Mouse (Mus musculus): ENCODE measurements around the gene Gm9857. TPM values are rescaled to one million over a fixed set of nuclear protein-coding genes. Genes with fewer than 3 reads are reported as not detected.
A peak's percentile ranks its signal among the peaks of the same experiment; 100 is the strongest.

Gm9857 gene
- total RNA-seq, 2 experiments from 2014 or later, result not detected

GRCm38 (mm10) chr3:108933557-108933956 lies 6.7 kb downstream of the Gm9857 start:
- DNase-seq (ENCODE audit: low spot score in 2 of 2), result no peak
- intact Hi-C loops (cut with DNase I), result no loop called here

DNA sequence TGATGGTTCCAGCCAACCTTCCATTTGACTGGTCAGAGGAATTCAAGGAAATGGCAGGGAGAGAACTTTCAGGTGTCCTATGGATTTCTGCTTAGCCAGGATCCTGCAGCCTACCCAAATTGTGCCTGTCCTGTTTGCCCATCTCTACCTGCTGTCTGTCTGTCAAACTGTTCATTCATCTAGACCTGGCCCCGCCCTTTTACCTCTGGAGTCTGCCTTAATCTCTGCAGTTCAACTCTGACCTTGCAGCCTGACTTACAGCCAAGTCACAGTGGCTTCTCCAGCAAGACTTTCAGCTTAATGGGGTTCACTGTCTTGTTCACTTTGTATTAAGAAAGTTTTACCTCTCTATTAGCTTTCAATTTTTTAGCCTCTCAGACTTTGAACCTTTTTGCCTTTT lies 13.9 kb downstream of the Gm9857 start:
- intact Hi-C loops (cut with DNase I), result no loop called here
- no peak for DNase-seq (ENCODE audit: low spot score in 2 of 2)

DNA sequence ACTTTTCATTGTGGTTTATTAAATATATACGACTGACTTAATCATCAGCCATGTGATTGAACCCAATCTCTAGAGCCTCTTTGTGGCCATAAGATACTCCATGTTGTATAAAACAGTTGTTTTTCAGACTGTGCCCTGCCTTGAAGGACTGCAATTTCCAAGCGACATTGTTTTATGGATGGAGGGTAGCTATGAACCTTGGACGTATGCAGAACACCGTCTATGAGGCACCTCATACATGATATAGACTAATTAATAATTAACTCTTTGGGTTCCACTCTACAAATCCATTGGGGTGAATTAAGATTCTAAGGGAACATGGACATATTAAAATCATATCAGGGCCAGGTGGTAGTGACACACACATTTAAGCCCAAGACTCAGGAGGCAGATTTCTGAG lies 14.6 kb downstream of the Gm9857 start:
- DNase-seq (ENCODE audit: low spot score in 2 of 2), result no peak
- intact Hi-C loops (cut with DNase I), result no loop called here

GRCm38 (mm10) chr3:108921822-108922221 lies 18.4 kb downstream of the Gm9857 start:
- DNase-seq (ENCODE audit: low spot score in 2 of 2), result no peak
- intact Hi-C loops (cut with DNase I), result no loop called here

DNA sequence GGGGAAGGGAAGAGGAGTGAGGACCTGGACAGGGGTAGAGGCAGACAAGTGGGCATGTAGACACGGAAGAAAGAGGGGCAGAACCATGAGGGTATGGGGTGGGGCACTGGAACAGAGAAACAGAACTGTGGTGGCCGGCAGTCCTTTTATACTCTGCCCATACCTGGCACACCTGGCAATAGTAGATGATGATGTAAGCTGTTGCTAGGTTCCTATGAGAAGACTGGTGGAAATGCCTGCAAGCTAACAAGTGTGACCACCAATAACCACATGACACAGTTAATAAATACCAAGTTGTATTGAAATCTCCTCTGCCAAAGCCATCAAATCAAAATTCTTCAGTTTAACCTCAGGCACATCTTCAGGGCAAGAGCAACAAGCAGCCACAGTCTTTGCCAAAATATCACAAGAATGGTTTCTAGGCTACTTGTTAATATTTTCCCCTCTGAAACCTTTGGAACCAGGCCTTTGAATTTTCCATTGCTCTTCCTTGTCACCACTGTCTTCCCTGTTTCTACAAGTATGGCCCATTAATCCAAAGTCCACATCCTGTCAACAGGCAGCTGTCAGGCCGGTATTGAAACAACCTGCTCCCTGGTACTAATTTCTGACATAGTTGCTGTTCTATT lies 19.7 kb downstream of the Gm9857 start:
- no peak for DNase-seq (ENCODE audit: low spot score in 2 of 2)
- intact Hi-C loops (cut with DNase I), result no loop called here

GRCm38 (mm10) chr3:108918852-108919251 lies 21.4 kb downstream of the Gm9857 start:
- intact Hi-C loops (cut with DNase I), result loop anchor here (10.0 kb wide), 1 partner anchor 214 kb away; no protein-coding TSS in a partner anchor
- no peak for DNase-seq (ENCODE audit: low spot score in 2 of 2)

DNA sequence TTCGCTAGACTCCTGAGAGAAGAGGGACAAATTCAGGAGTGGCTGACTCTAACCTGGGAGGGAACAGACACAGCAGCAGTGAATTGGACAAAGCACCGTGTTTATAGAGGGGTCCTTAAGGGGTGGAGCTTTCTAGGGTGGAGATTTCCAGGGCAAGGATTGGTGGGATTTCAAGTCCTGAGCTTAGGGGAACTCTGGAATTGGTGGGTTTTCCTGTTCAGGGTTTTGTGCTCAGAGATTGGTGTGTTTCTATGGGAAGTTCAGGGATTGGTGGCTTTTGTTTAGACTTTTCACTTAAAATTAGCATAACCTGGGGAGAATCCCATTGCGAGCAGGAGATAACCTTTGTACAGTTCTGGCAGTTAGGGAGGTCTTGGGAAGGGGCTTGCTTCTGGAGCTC lies 22.3 kb downstream of the Gm9857 start:
- no peak for DNase-seq (ENCODE audit: low spot score in 2 of 2)
- intact Hi-C loops (cut with DNase I), result loop anchor here (10.0 kb wide), 1 partner anchor 213 kb away; no protein-coding TSS in a partner anchor

DNA sequence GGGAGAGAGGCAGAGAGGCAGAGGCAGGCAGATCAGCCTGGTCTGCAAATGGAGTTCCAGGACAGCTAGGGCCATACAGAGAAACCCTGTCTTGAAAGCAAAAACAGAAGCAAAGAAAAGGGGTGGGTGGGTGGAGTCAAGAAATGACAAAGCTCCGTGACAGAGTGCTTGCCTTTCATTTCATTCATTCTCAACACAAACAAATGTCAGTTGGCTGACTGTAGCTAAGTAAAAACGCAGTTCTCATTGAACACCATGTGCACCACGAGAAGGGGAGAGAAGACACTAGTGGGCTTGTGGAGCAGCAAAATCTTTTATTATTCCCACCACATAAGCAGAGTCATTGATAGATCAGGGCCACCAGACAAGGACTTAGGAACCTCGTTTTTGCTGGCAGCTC lies 23.4 kb downstream of the Gm9857 start:
- intact Hi-C loops (cut with DNase I), result loop anchor here (10.0 kb wide), 1 partner anchor 212 kb away; no protein-coding TSS in a partner anchor

GRCm38 (mm10) chr3:108915999-108916398 lies 24.2 kb downstream of the Gm9857 start:
- DNase-seq (ENCODE audit: low spot score in 2 of 2), result no peak
- intact Hi-C loops (cut with DNase I), result loop anchor here (10.0 kb wide), 1 partner anchor 211 kb away; no protein-coding TSS in a partner anchor

More for the DNA sequence above, 23.4 kb downstream of the Gm9857 start:
- no peak for DNase-seq (ENCODE audit: low spot score in 2 of 2)

DNA sequence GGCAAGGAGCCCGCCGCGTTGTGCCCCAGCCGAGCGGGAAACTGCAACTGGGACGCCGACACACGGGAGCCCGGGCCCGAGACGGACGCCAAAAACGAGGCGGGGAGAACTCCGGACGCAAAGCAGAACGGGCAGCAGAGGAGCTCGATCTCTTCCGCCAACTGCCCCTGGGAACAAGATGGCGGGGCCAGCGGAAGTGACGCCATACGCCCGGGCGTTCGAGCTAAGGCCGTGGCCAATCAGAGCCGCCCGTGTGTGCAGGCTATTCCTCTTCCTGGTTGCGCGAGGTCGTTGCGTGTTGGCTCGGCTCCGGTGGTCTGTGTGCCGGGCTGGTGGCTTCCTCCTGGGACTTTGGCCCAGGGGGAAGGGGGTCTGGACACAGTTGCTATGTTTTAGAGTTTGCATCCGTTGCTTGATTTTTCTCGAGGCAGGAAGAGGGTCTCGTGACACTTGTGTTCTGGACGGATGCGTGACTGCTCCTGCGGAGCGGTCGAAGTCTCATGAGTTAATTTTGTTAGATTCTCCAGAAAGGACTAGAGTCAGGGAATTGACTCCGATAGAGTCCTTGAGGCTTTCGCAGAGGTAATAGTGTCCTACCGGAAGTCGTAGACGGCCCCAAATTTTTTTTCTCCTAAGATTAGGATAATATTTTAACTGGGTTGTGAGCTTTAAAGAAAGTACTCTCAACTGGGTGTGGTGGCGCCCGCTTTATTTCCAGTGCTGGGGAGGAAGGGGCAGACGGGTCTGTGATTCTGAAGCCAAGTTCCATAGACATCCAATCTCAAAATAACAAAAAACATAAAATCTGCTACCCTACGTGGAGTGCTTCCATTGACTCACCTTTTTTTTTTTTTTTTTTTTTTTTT lies 28.5 kb downstream of the Gm9857 start, which contains the start of gene Prpf38b:
TSS of gene Prpf38b (minus strand) at position 180 of the 866 bp plus-strand sequence.
- intact Hi-C loops (cut with DNase I), result loop anchor here (1.0 to 10.0 kb wide), 4 partner anchors 54 to 207 kb away; partner anchors contain the start of gene Stxbp3
- peak; percentile 95 to 96 for DNase-seq (ENCODE audit: low spot score in 2 of 2)

DNA sequence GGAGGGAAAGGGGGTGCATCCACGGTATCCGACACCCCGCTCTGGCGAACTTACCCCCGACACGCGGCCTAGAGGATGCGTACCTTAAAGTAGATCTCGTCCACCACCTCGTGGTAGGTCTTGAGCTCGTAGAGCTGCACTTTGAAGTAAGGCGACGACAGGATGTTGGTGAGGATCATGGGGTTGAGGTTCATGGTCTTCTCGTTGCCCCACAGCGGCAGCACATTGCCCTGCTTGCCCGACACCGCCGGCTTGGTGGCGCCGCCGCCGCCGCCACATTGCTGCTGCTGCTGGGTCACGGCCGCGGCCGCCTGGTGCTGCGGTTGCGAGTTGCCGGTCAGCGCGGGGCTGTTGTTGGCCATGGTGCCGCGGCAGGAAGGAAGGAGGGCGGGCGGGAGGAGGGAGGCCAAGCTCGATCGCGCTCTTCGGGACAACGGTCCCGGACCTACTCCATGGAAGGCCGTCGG lies 29.1 kb downstream of the Gm9857 start:
- intact Hi-C loops (cut with DNase I), result loop anchor here (1.0 to 10.0 kb wide), 4 partner anchors 54 to 206 kb away; partner anchors contain the start of gene Stxbp3
- peak; percentile 48 to 59 for DNase-seq (ENCODE audit: low spot score in 2 of 2)

DNA sequence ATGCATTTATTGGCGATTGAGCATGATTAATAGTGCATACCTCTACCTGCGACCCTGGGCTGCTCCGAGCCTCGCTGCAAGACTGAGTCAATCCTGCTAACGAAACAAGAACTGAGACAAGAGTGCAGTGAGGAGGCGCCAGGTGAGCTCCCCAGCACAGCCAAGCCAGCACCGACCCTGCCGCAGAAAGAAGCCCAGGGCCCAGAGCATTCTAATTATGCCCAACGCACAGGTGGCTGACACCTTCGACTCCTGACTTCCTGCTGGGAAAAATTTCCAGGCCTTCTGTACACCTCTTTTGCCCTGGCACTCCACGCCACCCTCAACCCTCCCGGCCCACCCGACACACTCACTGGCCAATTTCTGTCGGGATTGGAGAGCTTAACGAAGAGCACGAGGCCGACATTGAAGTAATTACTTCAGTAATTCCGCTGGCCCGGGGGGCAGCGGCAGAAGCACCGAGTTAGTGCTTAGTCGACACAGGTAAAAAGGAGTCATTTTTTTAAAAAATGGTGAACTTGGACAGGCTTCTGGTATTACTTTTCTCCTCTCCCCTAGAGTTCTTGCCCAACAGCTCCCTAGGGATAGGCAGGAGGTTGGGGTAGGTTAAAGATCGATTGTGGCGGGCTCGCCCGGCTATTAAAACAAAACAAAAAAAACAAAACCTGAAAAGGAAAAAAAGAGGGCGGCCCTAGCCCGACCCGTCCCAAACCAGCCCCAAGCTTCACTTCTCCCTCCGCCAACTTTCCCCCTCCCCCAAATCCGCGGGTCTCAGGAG lies 29.8 kb downstream of the Gm9857 start:
- no peak for DNase-seq (ENCODE audit: low spot score in 2 of 2)
- intact Hi-C loops (cut with DNase I), result loop anchor here (1.0 to 10.0 kb wide), 4 partner anchors 53 to 206 kb away; partner anchors contain the start of gene Stxbp3

- DNase-seq (ENCODE audit: low spot score in 2 of 2), result no peak
- intact Hi-C loops (cut with DNase I), result loop anchor here (10.0 kb wide), 1 partner anchor 238 kb away; no protein-coding TSS in a partner anchor
Measured at GRCm38 (mm10) chr3:108902934-108903333, 37.3 kb downstream of the Gm9857 start.

GRCm38 (mm10) chr3:108902038-108902437 lies 38.2 kb downstream of the Gm9857 start:
- no peak for DNase-seq (ENCODE audit: low spot score in 2 of 2)
- intact Hi-C loops (cut with DNase I), result loop anchor here (10.0 kb wide), 1 partner anchor 237 kb away; no protein-coding TSS in a partner anchor

GRCm38 (mm10) chr3:108900681-108901080 lies 39.6 kb downstream of the Gm9857 start:
- intact Hi-C loops (cut with DNase I), result loop anchor here (10.0 kb wide), 1 partner anchor 236 kb away; no protein-coding TSS in a partner anchor
- DNase-seq (ENCODE audit: low spot score in 2 of 2), result no peak

DNA sequence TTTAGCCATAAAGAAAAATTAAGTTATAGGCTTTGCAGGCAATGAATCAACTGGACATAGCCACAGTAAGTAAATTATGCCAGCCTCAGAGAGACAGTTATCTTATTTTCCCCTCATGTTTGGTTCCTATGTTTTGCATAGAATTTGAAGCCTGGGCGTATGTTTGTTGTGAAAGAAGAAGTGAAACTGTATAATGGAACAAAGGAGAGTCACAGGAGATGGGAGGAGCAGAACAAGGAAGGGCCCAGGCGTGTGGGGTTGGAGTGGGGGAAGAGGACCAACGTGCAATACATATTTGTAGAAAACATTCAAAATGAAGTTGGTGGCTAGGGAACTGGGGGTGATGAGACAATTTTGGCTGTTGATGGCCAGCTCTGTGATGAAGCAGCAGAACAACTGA lies 40.1 kb downstream of the Gm9857 start:
- DNase-seq (ENCODE audit: low spot score in 2 of 2), result no peak
- intact Hi-C loops (cut with DNase I), result loop anchor here (10.0 kb wide), 1 partner anchor 235 kb away; no protein-coding TSS in a partner anchor

- DNase-seq (ENCODE audit: low spot score in 2 of 2), result no peak
- intact Hi-C loops (cut with DNase I), result no loop called here
Measured at GRCm38 (mm10) chr3:108898640-108899039, 41.6 kb downstream of the Gm9857 start.

GRCm38 (mm10) chr3:108892914-108893313 lies 47.3 kb downstream of the Gm9857 start:
- intact Hi-C loops (cut with DNase I), result no loop called here
- DNase-seq (ENCODE audit: low spot score in 2 of 2), result no peak

DNA sequence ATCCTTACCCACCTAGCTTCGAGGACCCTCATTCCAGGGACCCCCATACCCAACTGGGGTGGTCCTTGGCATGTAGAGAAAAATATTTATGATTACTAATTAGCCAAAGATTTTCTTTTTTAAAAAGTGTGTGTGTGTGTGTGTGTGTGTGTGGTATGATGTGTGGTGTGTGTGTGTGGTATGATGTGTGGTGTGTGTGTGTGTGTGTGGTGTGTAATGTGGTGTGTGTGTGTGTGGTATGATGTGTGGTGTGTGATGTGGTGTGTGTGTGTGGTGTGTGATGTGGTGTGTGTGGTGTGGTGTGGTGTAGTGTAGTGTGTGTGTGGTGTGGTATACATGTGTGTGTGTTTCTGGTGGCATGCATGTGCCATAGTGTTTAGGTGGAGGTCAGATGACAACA lies 48.2 kb downstream of the Gm9857 start:
- DNase-seq (ENCODE audit: low spot score in 2 of 2), result no peak
- intact Hi-C loops (cut with DNase I), result no loop called here
